Mouse (Mus musculus) kidney, postnatal 0 days (tissue): ENCODE data around the gene Borcs7. TPM values are rescaled to one million over a fixed set of nuclear protein-coding genes. Genes with fewer than 3 reads are reported as not detected.
A peak's percentile ranks its signal among the peaks of the same experiment; 100 is the strongest.

Experiments used
- ATAC-seq: fragments of 200-750 bp; cut with Nextera tagmentation; replicated peaks from 2 replicates; pipeline ENCODE4 v1.8.0; 2017; ENCODE audit warnings: low read depth, moderate number of reproducible peaks, moderate TSS enrichment, moderate library complexity; ENCODE audit not compliant: low FRiP score
- DNase-seq: peaks from one replicate; pipeline ENCODE4 v3.0.0-alpha.2; 2016; ENCODE audit warnings: low spot score
- H3K27ac ChIP-seq: fragments of 300-500 bp; sonication (generic); 2 replicates; pipeline ENCODE4 v1.5.1; 2014; ENCODE audit warnings: mild to moderate bottlenecking
- H3K27me3 ChIP-seq: fragments of 300-500 bp; sonication (generic); 2 replicates; pipeline ENCODE4 v1.6.1; 2014; ENCODE audit warnings: low read length, mixed read lengths; ENCODE audit not compliant: insufficient read depth
- H3K36me3 ChIP-seq: fragments of 300-500 bp; sonication (generic); 2 replicates; pipeline ENCODE4 v1.6.1; 2014; ENCODE audit warnings: low read length, mixed read lengths; ENCODE audit not compliant: insufficient read depth
- H3K4me1 ChIP-seq: fragments of 300-500 bp; sonication (generic); replicated peaks from 2 replicates; pipeline ENCODE4 v1.6.1; 2014; ENCODE audit warnings: antibody characterized with exemption, low read length, mixed read lengths; ENCODE audit not compliant: insufficient read depth
- H3K4me2 ChIP-seq: fragments of 300-500 bp; sonication (generic); 2 replicates; pipeline ENCODE4 v1.6.1; 2014; ENCODE audit warnings: mild to moderate bottlenecking, low read length, moderate library complexity, mixed read lengths
- H3K4me3 ChIP-seq: fragments of 300-500 bp; sonication (generic); replicated peaks from 2 replicates; pipeline ENCODE4 v1.5.1; 2014; ENCODE audit warnings: low read depth, low read length
- H3K9ac ChIP-seq: fragments of 300-500 bp; sonication (generic); 2 replicates; pipeline ENCODE4 v1.6.1; 2014; ENCODE audit warnings: low read depth, low read length
- H3K9me3 ChIP-seq: fragments of 300-500 bp; sonication (generic); replicated peaks from 2 replicates; pipeline ENCODE4 v1.6.1; 2016; ENCODE audit warnings: low read length, inconsistent platforms, mixed read lengths
- CTCF ChIP-seq: IDR thresholded peaks from 2 replicates; pipeline ENCODE4 v1.5.1; 2016; ENCODE audit warnings: antibody characterized with exemption, low read depth, mild to moderate bottlenecking, moderate library complexity
- WGBS: fragments of 180-500 bp; shearing (Covaris S2); extraction: QIAGEN DNeasy Blood & Tissue Kit; methylation state at CpG from one replicate; pipeline ENCODE4 v1.1.7; 2014; 5-methylcytosine and 5-hydroxymethylcytosine counted together
- polyA plus RNA-seq: library from polyadenylated mRNA; unstranded; fragments of >200 nt; fragmentation: Nextera tagmentation; extraction: Ambion mirVana; gene quantifications from 2 replicates; pipeline ENCODE4 v1.2.1, GENCODE M21; 2015

Borcs7 gene
- polyA plus RNA-seq, 1 experiment from 2014 or later: 21.3 TPM

DNA sequence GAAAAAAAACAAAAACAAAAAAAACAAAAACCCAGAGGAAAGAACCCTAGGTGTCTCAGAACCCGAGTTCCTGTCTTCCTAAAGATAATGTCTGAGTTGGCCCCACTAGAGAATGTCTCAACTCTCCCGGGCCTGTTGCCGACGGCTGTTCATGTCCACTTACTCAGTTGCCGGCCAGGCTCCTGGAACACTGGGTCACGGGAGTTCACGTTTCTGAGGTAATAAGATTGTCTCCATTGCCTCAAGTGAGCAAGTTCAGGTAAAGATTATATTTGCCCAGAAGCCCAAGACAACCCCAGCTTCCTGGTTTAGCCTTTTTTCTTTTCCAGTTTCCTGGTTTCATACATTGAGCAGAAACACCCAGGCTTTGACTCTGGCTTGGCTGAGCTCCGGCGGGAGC lies 30.9 kb upstream of the Borcs7 start:
- no peak for TF ChIP-seq CTCF
- H3K36me3 ChIP-seq: peaks cover 28% of the 10 kb centered on the region
- no peaks in the 10 kb centered on the region for H3K4me1 ChIP-seq
- H3K4me2 ChIP-seq: no peak overlapping the region
- ATAC-seq: no peak
- 78% methylated on average over 9 of the region's 9 CpGs for WGBS
- H3K9ac ChIP-seq: no peak overlapping the region
- H3K9me3 ChIP-seq: no peaks in the 10 kb centered on the region
- DNase-seq: no peak
- no peak overlapping the region for H3K27ac ChIP-seq
- no peaks in the 10 kb centered on the region for H3K27me3 ChIP-seq
- no peak overlapping the region for H3K4me3 ChIP-seq

DNA sequence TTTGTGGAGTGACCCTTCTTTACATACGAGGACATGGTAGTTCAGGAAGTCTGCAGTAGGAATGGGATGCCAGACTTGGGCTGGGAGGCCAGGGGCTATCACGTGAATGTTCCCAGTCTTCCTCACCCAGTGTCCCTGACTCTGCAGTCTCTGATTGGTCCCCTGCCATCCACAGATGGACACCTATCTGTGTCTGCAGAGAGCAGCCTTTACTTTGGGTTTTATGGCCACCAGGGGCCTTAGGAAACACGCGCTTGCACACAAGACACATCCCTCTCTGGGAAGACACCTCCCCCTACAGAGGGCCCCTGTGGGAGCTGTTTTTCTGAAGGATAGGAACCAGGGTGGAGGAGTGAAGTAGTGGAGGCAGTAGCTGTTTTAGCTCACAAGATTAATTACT lies 28.2 kb upstream of the Borcs7 start:
- no peaks in the 10 kb centered on the region for H3K4me1 ChIP-seq
- ATAC-seq (no peak), DNase-seq (no peak)
- 27% methylated on average over 4 of the region's 4 CpGs for WGBS
- H3K27ac ChIP-seq: 0 out of 2 replicates have a peak overlapping the region, but pooled peaks have one; percentile 9
- H3K9ac ChIP-seq: no peak overlapping the region
- no peak overlapping the region for H3K4me2 ChIP-seq
- H3K27me3 ChIP-seq: no peaks in the 10 kb centered on the region
- no peak overlapping the region for H3K4me3 ChIP-seq
- peak; percentile 41; the same call in 1 of the 2 replicates for TF ChIP-seq CTCF
- 0 out of 2 replicates have a peak, but pooled peaks cover 5% of the 10 kb centered on the region for H3K36me3 ChIP-seq
- no peaks in the 10 kb centered on the region for H3K9me3 ChIP-seq

DNA sequence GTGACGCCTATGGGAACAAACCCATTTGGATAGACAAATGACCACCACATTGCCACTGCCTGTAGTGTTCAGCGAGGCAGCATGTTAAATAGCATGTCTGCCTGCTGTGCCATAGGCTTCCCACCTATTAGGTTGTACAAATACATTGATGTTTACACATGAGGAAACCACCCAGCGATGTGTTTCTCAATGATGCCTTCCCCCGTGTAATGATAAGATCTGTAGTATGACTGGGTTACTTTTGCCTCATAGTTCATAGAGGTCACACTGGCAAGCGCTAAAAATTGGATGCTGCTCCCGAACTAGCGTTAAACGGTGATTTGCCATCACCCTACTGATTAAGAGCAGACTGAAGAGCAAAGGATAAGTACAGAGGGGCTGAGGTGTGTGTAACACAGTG lies 27.5 kb upstream of the Borcs7 start:
- Histone ChIP-seq H3K9ac (no peak overlapping the region), H3K4me2 (no peak overlapping the region), H3K27ac (no peak overlapping the region), H3K36me3 (no peaks in the 10 kb centered on the region), H3K9me3 (no peaks in the 10 kb centered on the region), H3K4me1 (no peaks in the 10 kb centered on the region), H3K4me3 (no peak overlapping the region), H3K27me3 (no peaks in the 10 kb centered on the region)
- WGBS: 67% methylated on average over 8 of the region's 8 CpGs
- ATAC-seq (no peak), DNase-seq (no peak)
- no peak for TF ChIP-seq CTCF

DNA sequence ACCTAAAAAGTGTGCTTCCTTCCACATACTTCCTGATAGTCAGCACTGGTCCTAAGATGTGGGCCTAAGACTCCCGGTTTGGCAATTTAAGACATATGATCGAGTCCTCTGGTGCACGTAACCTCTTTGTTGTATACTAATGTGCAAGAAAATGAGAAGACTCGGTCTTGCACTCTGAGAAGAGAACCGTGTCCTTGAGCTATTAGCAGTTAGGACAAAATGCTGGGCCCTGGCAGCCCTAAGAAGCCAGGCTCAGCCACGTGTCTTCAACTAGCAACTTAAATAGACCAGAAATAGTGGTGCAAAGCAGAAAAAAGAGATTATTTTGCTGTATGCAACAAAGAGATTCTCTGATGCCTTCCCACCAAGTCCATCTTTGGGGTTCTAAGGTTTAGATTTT lies 26.9 kb upstream of the Borcs7 start:
- H3K9ac ChIP-seq: no peak overlapping the region
- no peaks in the 10 kb centered on the region for H3K9me3 ChIP-seq
- no peaks in the 10 kb centered on the region for H3K27me3 ChIP-seq
- DNase-seq (no peak), ATAC-seq (no peak)
- no peak overlapping the region for H3K27ac ChIP-seq
- H3K36me3 ChIP-seq: no peaks in the 10 kb centered on the region
- H3K4me1 ChIP-seq: no peaks in the 10 kb centered on the region
- WGBS: 76% methylated on average over 6 of the region's 6 CpGs
- no peak overlapping the region for H3K4me3 ChIP-seq
- no peak for TF ChIP-seq CTCF
- no peak overlapping the region for H3K4me2 ChIP-seq

DNA sequence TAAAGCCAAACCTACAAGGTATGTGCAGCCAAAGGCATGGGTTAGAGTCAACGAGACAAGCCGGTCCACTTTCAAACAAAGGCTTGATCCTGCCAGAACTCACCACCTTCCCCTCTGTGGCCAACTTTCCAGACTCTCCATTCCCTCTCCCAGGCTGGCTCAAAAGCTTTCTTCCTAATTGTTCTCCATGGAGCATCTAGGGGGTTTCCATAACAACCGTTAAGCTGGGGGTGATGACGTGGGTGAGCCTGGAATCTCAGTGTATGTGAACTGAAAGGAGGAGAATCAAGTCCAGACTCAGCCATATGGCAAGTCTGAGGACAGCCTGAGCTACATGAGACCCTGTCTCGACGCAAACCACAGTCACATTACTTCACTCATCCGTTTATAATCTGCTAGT lies 24.2 kb upstream of the Borcs7 start:
- Histone ChIP-seq H3K9ac (no peak overlapping the region), H3K36me3 (no peaks in the 10 kb centered on the region), H3K4me1 (no peaks in the 10 kb centered on the region), H3K27ac (no peak overlapping the region), H3K27me3 (no peaks in the 10 kb centered on the region), H3K4me3 (no peak overlapping the region), H3K9me3 (no peaks in the 10 kb centered on the region), H3K4me2 (no peak overlapping the region)
- TF ChIP-seq CTCF: no peak
- 57% methylated on average over 7 of the region's 7 CpGs for WGBS
- DNase-seq (no peak), ATAC-seq (no peak)

DNA sequence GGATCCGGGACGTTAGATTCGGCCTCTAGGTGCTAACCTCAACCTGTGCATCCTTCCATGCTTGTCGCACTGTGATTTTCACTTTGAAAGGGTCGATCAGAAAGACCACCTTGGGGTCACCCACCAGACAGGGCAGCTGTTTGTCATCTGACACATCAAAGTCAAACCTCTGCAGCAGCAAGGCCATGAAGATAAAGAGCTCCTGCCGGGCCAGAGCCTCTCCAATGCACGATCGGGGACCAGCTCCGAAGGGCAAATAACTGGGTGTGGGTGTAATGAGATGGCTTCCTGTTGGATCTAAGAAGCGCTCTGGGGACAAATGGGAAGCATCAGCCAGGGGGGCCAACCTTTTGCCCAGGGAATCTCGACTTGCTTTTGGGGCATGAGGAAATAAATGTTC lies 22.4 kb upstream of the Borcs7 start:
- H3K27ac ChIP-seq: no peak overlapping the region
- H3K9me3 ChIP-seq: no peaks in the 10 kb centered on the region
- 44% methylated on average over 11 of the region's 11 CpGs for WGBS
- no peaks in the 10 kb centered on the region for H3K36me3 ChIP-seq
- ATAC-seq (no peak), DNase-seq (no peak)
- no peak overlapping the region for H3K4me2 ChIP-seq
- H3K27me3 ChIP-seq: no peaks in the 10 kb centered on the region
- no peak for TF ChIP-seq CTCF
- no peak overlapping the region for H3K9ac ChIP-seq
- H3K4me3 ChIP-seq: no peak overlapping the region
- H3K4me1 ChIP-seq: no peaks in the 10 kb centered on the region

DNA sequence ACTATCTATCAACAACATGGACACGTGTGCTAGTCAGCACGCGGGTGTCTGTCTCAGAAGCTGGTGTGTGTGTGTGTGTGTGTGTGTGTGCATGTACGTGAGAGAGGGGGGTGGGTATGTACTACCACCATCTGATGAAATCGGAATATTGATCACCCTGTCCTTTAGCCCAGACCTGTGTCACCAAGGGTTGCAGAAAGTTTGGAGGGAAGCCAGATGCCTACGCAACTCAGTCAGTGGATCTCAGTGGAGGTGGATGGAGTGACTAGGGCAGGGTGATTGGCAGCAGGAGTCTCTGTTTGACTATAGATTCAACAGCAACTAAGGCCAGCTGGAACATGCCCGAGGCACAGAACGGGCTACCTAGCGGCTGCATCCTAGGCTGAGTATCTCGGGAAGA lies 21.4 kb upstream of the Borcs7 start:
- 86% methylated on average over 10 of the region's 10 CpGs for WGBS
- Histone ChIP-seq H3K36me3 (no peaks in the 10 kb centered on the region), H3K27ac (no peak overlapping the region), H3K4me2 (no peak overlapping the region), H3K4me3 (no peak overlapping the region), H3K27me3 (no peaks in the 10 kb centered on the region), H3K4me1 (no peaks in the 10 kb centered on the region), H3K9me3 (no peaks in the 10 kb centered on the region), H3K9ac (no peak overlapping the region)
- TF ChIP-seq CTCF: no peak
- ATAC-seq (no peak), DNase-seq (no peak)
